Mouse (Mus musculus) embryonic facial prominence, embryonic 14.5 days (tissue): ENCODE measurements around the gene Snrk. TPM values are rescaled to one million over a fixed set of nuclear protein-coding genes. Genes with fewer than 3 reads are reported as not detected.

ENCODE experiments used
- ATAC-seq: fragments of 200-750 bp; cut with Nextera tagmentation; 2 replicates; pipeline ENCODE4 v1.8.0; 2017; ENCODE audit warnings: low read depth, moderate number of reproducible peaks, moderate TSS enrichment
- DNase-seq: peaks from one replicate; pipeline ENCODE4 v3.0.0-alpha.2; 2015; ENCODE audit warnings: low spot score
- H3K27ac ChIP-seq: fragments of 300-500 bp; sonication (generic); replicated peaks from 2 replicates; pipeline ENCODE4 v1.5.1; 2014; ENCODE audit warnings: low read depth, mild to moderate bottlenecking, low read length, moderate library complexity
- H3K27me3 ChIP-seq: fragments of 300-500 bp; sonication (generic); replicated peaks from 2 replicates; pipeline ENCODE4 v1.6.1; 2014; ENCODE audit warnings: low read length; ENCODE audit not compliant: control insufficient read depth, insufficient read depth
- H3K36me3 ChIP-seq: fragments of 300-500 bp; sonication (generic); 2 replicates; pipeline ENCODE4 v1.6.1; 2014; ENCODE audit warnings: low read length, mixed read lengths; ENCODE audit not compliant: control insufficient read depth, insufficient read depth
- H3K4me1 ChIP-seq: fragments of 300-500 bp; sonication (generic); 2 replicates; pipeline ENCODE4 v1.6.1; 2014; ENCODE audit warnings: antibody characterized with exemption, low read length; ENCODE audit not compliant: control insufficient read depth, insufficient read depth
- H3K4me2 ChIP-seq: fragments of 300-500 bp; sonication (generic); 2 replicates; pipeline ENCODE4 v1.6.1; 2014; ENCODE audit warnings: low read depth, mild to moderate bottlenecking, low read length, moderate library complexity, mixed read lengths
- H3K4me3 ChIP-seq: fragments of 300-500 bp; sonication (generic); 2 replicates; pipeline ENCODE4 v1.5.1; 2014; ENCODE audit warnings: low read depth, mild to moderate bottlenecking, low read length
- H3K9ac ChIP-seq: fragments of 300-500 bp; sonication (generic); 2 replicates; pipeline ENCODE4 v1.6.1; 2014; ENCODE audit warnings: low read depth, mild to moderate bottlenecking, low read length, moderate library complexity, mixed read lengths
- H3K9me3 ChIP-seq: fragments of 300-500 bp; sonication (generic); 2 replicates; pipeline ENCODE4 v1.6.1; 2016; ENCODE audit warnings: low read length; ENCODE audit not compliant: control insufficient read depth
- WGBS: fragments of 180-500 bp; shearing (Covaris S2); extraction: QIAGEN DNeasy Blood & Tissue Kit; methylation state at CpG from one replicate; pipeline ENCODE4 v1.1.7; 2014; 5-methylcytosine and 5-hydroxymethylcytosine counted together
- polyA plus RNA-seq: library from polyadenylated mRNA; unstranded; fragments of >200 nt; fragmentation: Nextera tagmentation; extraction: Ambion mirVana; gene quantifications from 2 replicates; pipeline ENCODE4 v1.2.1, GENCODE M21; 2014

The Snrk gene
- polyA plus RNA-seq, 1 experiment from 2014 or later = 42.4 TPM

DNA sequence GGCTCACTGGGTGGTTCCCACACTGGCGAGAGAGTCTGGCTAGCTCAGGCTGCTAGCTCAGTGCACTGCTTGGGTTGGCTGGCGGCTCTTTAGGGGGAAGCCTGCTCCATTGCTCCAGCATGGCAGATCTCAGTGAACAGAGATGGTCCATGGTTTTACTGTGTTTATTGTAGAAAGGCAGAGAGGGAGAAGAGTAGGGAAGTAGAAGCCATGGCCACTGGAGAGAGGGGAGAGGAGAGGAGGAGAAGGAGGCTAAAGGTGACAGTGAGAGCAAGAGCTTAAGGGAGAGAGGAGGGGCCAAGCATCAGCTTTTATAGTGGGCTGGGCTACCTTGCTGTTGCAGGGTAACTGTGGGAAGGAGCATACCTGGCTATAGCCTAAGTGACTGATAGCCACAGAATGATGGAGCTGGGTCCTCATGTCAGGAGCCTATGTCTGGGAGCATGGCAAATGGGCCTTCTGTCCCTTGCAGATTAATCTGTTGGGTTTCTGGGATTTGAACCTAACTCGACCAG is 10.3 kb downstream of the Snrk start:
- H3K9ac ChIP-seq = no peak overlapping the region
- WGBS = 74% methylated on average over 3 of the region's 3 CpGs
- DNase-seq = no peak
- H3K27me3 ChIP-seq = no peaks in the 10 kb centered on the region
- no peak for ATAC-seq
- no peak overlapping the region for H3K4me2 ChIP-seq
- H3K27ac ChIP-seq = no peak overlapping the region
- H3K9me3 ChIP-seq = no peaks in the 10 kb centered on the region
- no peaks in the 10 kb centered on the region for H3K36me3 ChIP-seq
- no peaks in the 10 kb centered on the region for H3K4me1 ChIP-seq
- H3K4me3 ChIP-seq = no peak overlapping the region

DNA sequence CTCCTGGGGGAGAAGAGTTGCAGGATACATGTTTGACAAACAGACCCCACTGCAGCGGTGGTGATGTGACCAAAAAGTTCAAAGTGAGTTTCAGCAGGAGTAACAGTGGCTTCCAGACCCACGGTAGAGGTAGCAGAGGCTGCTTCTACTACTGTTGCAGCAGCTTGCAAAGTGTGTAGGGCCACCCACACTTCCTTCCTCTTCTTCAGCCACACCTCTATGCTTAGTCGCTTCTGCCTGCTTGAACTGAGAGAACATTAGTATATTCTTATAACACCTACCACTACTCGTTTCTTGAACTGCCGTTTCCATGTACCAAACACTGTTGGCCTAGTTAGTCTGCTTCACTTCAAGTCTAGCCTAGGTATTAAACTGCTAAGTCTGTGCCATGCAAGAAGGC is 11.6 kb downstream of the Snrk start:
- ATAC-seq = no peak

DNA sequence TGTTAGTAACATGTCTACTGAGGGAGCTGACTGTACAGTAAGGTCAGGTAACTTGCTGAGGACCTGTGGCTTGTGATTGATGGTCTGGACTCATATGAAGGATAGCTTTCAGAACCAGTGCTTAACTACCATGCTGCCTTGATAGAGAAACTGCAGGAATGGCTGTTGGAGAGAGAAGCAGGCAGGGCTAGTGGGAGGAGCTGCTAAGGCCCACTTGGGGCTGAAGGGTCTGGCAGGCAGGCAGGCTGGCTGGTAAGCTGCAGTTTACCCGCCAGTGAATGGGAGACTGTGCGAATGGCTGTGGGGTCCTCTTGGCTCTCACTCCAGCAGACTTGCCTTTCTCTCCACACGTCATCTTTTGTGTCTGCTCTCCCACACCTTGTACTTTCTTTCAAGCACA is 13.6 kb downstream of the Snrk start:
- Histone ChIP-seq H3K4me2 (no peak overlapping the region), H3K36me3 (0 out of 2 replicates have a peak, but pooled peaks cover 5% of the 10 kb centered on the region), H3K27me3 (no peaks in the 10 kb centered on the region), H3K4me1 (no peaks in the 10 kb centered on the region), H3K9me3 (no peaks in the 10 kb centered on the region), H3K9ac (no peak overlapping the region), H3K27ac (no peak overlapping the region), H3K4me3 (no peak overlapping the region)
- ATAC-seq (no peak), DNase-seq (no peak)
- 61% methylated on average over 3 of the region's 3 CpGs for WGBS

More for the DNA sequence above, 11.6 kb downstream of the Snrk start:
- no peak overlapping the region for H3K27ac ChIP-seq
- no peak overlapping the region for H3K4me3 ChIP-seq
- DNase-seq = no peak
- H3K9ac ChIP-seq = no peak overlapping the region
- 70% methylated on average over 5 of the region's 5 CpGs for WGBS
- no peaks in the 10 kb centered on the region for H3K9me3 ChIP-seq
- no peaks in the 10 kb centered on the region for H3K4me1 ChIP-seq
- H3K27me3 ChIP-seq = no peaks in the 10 kb centered on the region
- H3K36me3 ChIP-seq = 0 out of 2 replicates have a peak, but pooled peaks cover 5% of the 10 kb centered on the region
- no peak overlapping the region for H3K4me2 ChIP-seq

DNA sequence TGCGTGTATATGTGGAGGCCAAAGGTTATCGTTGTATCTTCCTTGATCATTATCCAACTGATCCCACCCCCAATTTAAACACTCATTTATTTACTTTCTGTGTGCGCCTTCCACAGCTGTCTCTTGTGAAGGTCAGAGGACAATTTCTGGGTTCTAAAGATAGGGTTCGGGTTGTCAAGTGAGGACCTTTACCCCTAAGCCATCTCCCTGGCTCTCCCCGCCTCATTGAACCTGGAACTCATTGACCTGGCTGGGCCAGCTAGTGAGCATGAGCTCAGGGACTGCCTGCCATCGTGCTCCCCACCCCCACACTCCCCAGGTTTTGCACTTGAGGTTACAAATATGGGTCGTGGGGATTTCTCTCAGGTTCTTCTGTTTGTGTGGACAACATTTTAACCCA is 15.1 kb downstream of the Snrk start:
- no peaks in the 10 kb centered on the region for H3K27me3 ChIP-seq
- ATAC-seq = no peak
- H3K27ac ChIP-seq = no peak overlapping the region
- DNase-seq = no peak
- H3K9me3 ChIP-seq = no peaks in the 10 kb centered on the region
- H3K9ac ChIP-seq = no peak overlapping the region
- H3K4me3 ChIP-seq = no peak overlapping the region
- H3K36me3 ChIP-seq = peaks cover 10% of the 10 kb centered on the region
- no peak overlapping the region for H3K4me2 ChIP-seq
- H3K4me1 ChIP-seq = no peaks in the 10 kb centered on the region
- 76% methylated on average over 7 of the region's 7 CpGs for WGBS

DNA sequence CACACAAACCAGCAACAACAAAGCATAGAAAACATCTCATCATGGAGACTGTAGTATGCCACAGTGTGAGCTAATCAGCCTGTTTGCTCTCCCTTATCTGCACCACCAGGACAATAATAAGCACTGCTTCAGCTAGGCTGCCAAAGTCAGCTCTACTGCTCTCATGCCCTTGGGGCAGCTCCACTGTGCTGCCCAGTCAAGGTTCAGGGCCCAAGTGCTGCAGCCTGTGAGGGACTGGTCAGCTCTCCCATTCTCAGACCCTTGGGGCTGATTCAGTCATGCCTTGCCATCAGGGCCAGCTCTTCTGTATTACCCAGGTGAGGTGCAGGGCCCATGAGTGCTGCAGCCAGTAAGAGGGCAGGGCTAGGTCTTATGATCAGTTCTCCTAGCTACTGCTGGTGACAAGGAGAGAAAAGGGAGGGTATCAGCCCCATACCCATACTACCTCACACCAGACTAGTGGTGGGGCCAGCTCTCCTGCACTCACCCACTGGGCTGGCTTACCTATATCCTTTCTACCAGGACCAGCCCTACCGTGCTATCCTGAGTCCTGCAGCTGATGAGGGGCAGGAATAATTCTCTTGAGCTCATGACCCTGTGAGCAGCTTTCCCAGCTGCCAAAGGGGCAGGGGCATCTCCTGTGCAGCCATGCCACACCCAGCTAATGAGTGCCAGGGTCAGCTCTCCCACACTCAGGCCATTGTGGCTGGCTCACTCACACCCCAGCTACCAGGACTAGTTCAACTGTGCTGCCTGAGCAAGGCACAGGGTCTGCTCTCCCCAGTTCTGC is 18.2 kb downstream of the Snrk start:
- DNase-seq = no peak
- Histone ChIP-seq H3K36me3 (peaks cover 28% of the 10 kb centered on the region), H3K4me1 (no peaks in the 10 kb centered on the region), H3K27ac (no peak overlapping the region), H3K4me3 (no peak overlapping the region), H3K9ac (no peak overlapping the region), H3K4me2 (no peak overlapping the region), H3K9me3 (no peaks in the 10 kb centered on the region), H3K27me3 (no peaks in the 10 kb centered on the region)
- 88% methylated on average over 1 of the region's 1 CpGs for WGBS
- no peak for ATAC-seq

DNA sequence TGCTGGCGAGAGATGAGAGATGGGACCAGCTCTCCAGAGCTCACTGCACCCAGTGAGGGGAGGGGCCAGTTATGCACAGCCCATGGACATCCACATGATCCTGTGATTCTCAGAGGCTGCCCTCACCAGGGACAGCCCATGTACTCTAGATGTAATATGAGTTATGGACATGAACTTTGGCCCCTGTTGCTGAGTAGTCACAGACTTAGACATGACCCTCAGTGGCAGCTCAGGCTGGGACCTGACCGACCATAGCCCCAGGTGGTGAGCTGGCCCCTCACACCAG is 18.8 kb downstream of the Snrk start:
- H3K36me3 ChIP-seq = peaks cover 28% of the 10 kb centered on the region
- H3K27me3 ChIP-seq = no peaks in the 10 kb centered on the region
- H3K4me1 ChIP-seq = no peaks in the 10 kb centered on the region
- no peak overlapping the region for H3K9ac ChIP-seq
- H3K9me3 ChIP-seq = no peaks in the 10 kb centered on the region
- ATAC-seq (no peak), DNase-seq (no peak)
- no peak overlapping the region for H3K27ac ChIP-seq
- no peak overlapping the region for H3K4me3 ChIP-seq
- H3K4me2 ChIP-seq = no peak overlapping the region
- 78% methylated on average over 2 of the region's 2 CpGs for WGBS

DNA sequence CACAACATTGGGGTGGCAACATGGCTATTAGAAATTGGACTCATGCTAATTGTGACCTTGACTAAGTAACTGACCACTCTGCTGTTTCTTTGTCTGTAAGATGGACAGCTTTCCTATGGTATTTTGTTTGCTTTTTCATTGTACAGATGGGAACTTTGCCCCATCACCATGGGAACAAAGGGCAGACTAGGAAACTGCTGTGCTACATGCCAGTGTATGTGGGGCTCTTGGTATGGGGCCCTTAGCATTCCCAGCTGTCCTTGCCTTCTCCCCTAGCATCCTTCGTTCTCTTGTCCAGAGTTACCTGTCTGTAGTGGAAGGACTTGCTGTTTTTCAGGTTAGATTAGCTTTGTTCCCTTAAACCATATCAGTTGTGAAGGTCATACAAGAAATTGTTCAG is 20.9 kb downstream of the Snrk start:
- Histone ChIP-seq H3K4me1 (no peaks in the 10 kb centered on the region), H3K27ac (no peak overlapping the region)

DNA sequence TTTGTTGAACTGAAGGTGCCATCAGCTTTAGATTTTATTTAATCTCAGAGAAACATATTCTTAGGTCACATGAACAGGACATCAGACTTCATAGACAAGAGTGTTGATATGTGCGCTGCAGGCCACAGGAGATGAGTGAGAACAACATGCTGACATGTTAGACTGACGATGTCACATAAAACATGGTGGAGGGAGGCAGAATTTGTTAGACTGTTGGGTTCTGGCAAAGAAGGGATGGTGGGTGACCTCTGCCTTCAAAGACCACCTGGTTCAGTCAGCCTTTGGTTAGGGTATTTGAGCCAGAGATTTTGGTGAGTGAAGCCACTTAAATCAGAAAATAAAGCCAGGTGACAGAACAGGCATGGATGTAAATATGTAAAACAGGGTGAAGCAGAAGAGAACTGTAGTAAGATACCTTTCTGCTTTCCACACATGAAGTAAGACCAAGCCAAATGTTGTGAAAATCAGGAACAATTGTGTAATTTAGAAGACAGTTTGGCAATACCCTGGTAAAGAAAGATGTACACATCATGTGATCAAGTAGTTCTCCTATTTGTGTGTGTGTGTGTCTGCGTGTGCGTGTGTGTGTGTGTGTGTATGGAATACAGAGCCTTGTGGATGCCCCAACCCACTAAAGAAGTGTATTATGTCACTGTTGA is 21.4 kb downstream of the Snrk start:
- no peak overlapping the region for H3K4me2 ChIP-seq
- no peaks in the 10 kb centered on the region for H3K9me3 ChIP-seq
- DNase-seq = no peak
- H3K27ac ChIP-seq = no peak overlapping the region
- no peaks in the 10 kb centered on the region for H3K27me3 ChIP-seq
- no peak for ATAC-seq
- no peak overlapping the region for H3K4me3 ChIP-seq
- no peaks in the 10 kb centered on the region for H3K4me1 ChIP-seq
- peaks cover 23% of the 10 kb centered on the region for H3K36me3 ChIP-seq
- WGBS = 92% methylated on average over 4 of the region's 4 CpGs
- H3K9ac ChIP-seq = no peak overlapping the region

More for the DNA sequence above, 20.9 kb downstream of the Snrk start:
- Histone ChIP-seq H3K4me3 (no peak overlapping the region), H3K9ac (no peak overlapping the region), H3K27me3 (no peaks in the 10 kb centered on the region), H3K9me3 (no peaks in the 10 kb centered on the region), H3K36me3 (peaks cover 23% of the 10 kb centered on the region), H3K4me2 (no peak overlapping the region)
- ATAC-seq (no peak), DNase-seq (no peak)
- 85% methylated on average over 1 of the region's 1 CpGs for WGBS

DNA sequence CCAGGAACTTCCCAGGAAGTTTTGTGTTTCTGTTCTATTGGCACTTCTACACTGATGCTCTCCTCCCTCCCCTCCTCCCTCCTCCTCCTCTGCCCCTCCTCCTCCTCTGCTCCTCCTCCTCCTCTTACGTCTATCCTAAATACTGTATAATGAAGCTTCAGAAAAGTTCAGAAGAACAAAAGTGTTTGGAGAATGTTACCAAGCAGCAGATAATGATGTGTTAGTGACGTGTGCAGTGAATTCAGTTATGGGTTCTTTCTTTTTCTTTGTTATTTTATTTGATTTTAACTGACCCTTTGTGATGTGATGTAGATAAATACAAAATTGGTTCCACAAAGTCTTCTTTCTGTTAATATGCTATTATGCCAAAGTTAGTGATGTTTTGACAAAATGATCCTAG is 22.2 kb downstream of the Snrk start:
- 52% methylated on average over 2 of the region's 2 CpGs for WGBS

More for the DNA sequence above, 22.2 kb downstream of the Snrk start:
- no peak overlapping the region for H3K27ac ChIP-seq
- DNase-seq (no peak), ATAC-seq (no peak)
- no peaks in the 10 kb centered on the region for H3K9me3 ChIP-seq
- H3K4me3 ChIP-seq = no peak overlapping the region
- no peaks in the 10 kb centered on the region for H3K27me3 ChIP-seq
- H3K4me2 ChIP-seq = no peak overlapping the region
- H3K36me3 ChIP-seq = peaks cover 30% of the 10 kb centered on the region
- H3K4me1 ChIP-seq = no peaks in the 10 kb centered on the region
- no peak overlapping the region for H3K9ac ChIP-seq
